Mouse (Mus musculus) embryonic facial prominence, embryonic 10.5 days (tissue): Measurements from ENCODE around the gene Oasl1. TPM values are rescaled to one million over a fixed set of nuclear protein-coding genes. Genes with fewer than 3 reads are reported as not detected.
"Not testable (repeated sequence)": the region's sequence is repeated elsewhere in the genome, so short reads cannot be mapped to it uniquely, and the experiment has no call there.

Experiments used
- DNase-seq: peaks from one replicate; pipeline ENCODE4 v3.0.0-alpha.2; 2017; ENCODE audit warnings: low spot score
- H3K27ac ChIP-seq: fragments of 300-500 bp; sonication (generic); replicated peaks from 2 replicates; pipeline ENCODE4 v1.5.1; 2016; ENCODE audit warnings: mild to moderate bottlenecking
- H3K27me3 ChIP-seq: fragments of 300-500 bp; sonication (generic); replicated peaks from 2 replicates; pipeline ENCODE4 v1.6.1; 2016; ENCODE audit warnings: low read depth, mild to moderate bottlenecking; ENCODE audit not compliant: poor library complexity, severe bottlenecking
- H3K36me3 ChIP-seq: fragments of 300-500 bp; sonication (generic); replicated peaks from 2 replicates; pipeline ENCODE4 v1.6.1; 2016; ENCODE audit warnings: mild to moderate bottlenecking, moderate library complexity
- H3K4me1 ChIP-seq: fragments of 300-500 bp; sonication (generic); 2 replicates; pipeline ENCODE4 v1.6.1; 2016
- H3K4me3 ChIP-seq: fragments of 300-500 bp; sonication (generic); 2 replicates; pipeline ENCODE4 v1.5.1; 2016; ENCODE audit warnings: mild to moderate bottlenecking, moderate library complexity
- H3K9me3 ChIP-seq: fragments of 300-500 bp; sonication (generic); 2 replicates; pipeline ENCODE4 v1.6.1; 2016; ENCODE audit warnings: mild to moderate bottlenecking
- WGBS: fragments of 180-500 bp; shearing (Covaris S2); methylation state at CpG from one replicate; pipeline ENCODE4 v1.1.7; 2016; 5-methylcytosine and 5-hydroxymethylcytosine counted together
- polyA plus RNA-seq: library from polyadenylated mRNA; unstranded; fragments of >200 nt; fragmentation: Nextera tagmentation; extraction: Ambion mirVana; gene quantifications from 2 replicates; pipeline ENCODE4 v1.2.1, GENCODE M21; 2016

Gene Oasl1
- polyA plus RNA-seq, 1 experiment from 2014 or later, result not detected

- no peaks in the 10 kb centered on the region for H3K36me3 ChIP-seq
- DNase-seq, result no peak
- 0 out of 2 replicates have a peak, but pooled peaks cover 3% of the 10 kb centered on the region for H3K9me3 ChIP-seq
- no peak overlapping the region for H3K27ac ChIP-seq
- H3K27me3 ChIP-seq, result no peaks in the 10 kb centered on the region
- peaks cover 20% of the 10 kb centered on the region for H3K4me1 ChIP-seq
- no peak overlapping the region for H3K4me3 ChIP-seq
- WGBS, result 38% methylated on average over 3 of the region's 3 CpGs
Observed at GRCm38 (mm10) chr5:114935838-114936237, 12.8 kb downstream of the Oasl1 start.

DNA sequence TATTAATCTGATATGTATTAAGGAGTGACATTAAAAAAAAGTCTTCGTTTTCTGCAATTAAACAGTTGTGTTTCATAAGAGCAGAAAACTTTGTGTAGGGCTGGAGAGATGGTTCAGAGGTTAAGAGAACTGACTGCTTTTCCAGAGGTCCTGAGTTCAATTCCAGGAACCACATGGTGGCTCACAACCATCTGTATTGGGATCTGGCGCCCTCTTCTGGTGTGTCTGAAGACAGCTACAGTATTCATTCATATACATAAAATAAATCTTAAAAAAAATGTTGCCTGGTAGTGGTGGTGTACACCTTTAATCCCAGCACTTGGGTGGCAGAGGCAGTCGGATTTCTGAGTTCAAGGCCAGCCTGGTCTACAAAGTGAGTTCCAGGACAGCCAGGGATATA, 18.1 kb downstream of the Oasl1 start:
- H3K27ac ChIP-seq, H3K9me3 ChIP-seq, H3K27me3 ChIP-seq, H3K36me3 ChIP-seq, DNase-seq: not testable (repeated sequence)
- Histone ChIP-seq H3K4me3 (peak overlapping the region; percentile 88; the same call in 1 of the 2 replicates), H3K4me1 (peaks cover 14% of the 10 kb centered on the region)
- WGBS, result 56% methylated on average over 3 of the region's 3 CpGs

DNA sequence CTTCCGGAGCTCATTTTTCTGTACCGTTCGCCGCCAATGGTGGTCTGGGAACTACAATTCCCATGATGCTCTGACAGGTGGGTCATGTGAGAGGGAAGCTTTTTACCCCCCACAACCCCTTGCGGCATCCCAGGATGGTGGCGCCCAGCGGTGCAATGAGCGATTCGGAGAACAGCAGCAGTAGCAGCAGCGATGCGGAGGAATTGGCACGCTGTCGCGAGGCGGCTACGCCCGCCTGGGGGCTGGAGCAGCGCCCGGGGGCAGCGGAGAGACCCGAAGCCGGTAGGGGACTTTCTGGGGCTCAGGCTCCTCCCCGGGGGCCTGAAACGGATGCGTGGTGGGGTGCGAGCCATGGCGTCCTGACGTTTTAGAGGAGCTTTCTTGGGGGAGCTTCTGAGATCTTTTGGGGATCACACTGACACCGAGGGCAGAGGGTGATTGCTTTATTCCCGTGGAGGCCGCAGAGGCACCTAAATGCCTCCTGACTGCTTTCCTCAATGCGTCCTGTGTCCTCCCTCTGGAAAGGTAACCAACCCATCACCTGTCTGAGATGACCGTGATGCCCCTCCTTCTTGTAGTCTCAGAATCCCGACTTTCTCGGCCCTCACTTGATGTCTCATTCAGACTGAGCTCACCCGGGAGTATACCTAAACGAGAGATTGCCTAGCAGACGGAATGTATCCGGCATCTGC, 19.2 kb downstream of the Oasl1 start, which contains the start of gene 2210016L21Rik:
Gene 2210016L21Rik (plus strand): TSS at position 85 of the 692 bp plus-strand sequence.
- WGBS, result 1% methylated on average over 39 of the region's 39 CpGs

GRCm38 (mm10) chr5:114942766-114943130, 19.7 kb downstream of the Oasl1 start:
- DNase-seq, result no peak
- H3K27me3 ChIP-seq, result no peaks in the 10 kb centered on the region
- 50% methylated on average over 4 of the region's 4 CpGs for WGBS
- H3K4me1 ChIP-seq, result peaks cover 9% of the 10 kb centered on the region
- 0 out of 2 replicates have a peak, but pooled peaks cover 3% of the 10 kb centered on the region for H3K9me3 ChIP-seq
- H3K27ac ChIP-seq, result peak overlapping the region; percentile 88
- H3K36me3 ChIP-seq, result peaks cover 26% of the 10 kb centered on the region
- H3K4me3 ChIP-seq, result peak overlapping the region; percentile 88

More for the DNA sequence above, 19.2 kb downstream of the Oasl1 start, which contains the start of gene 2210016L21Rik:
- Histone ChIP-seq H3K36me3 (peaks cover 20% of the 10 kb centered on the region), H3K27ac (peak within 1 kb of the TSS; percentile 88), H3K27me3 (no peaks in the 10 kb centered on the region), H3K9me3 (0 out of 2 replicates have a peak, but pooled peaks cover 3% of the 10 kb centered on the region), H3K4me1 (peaks cover 14% of the 10 kb centered on the region), H3K4me3 (peak within 1 kb of the TSS; percentile 88)
- DNase-seq, result peak; percentile 90

DNA sequence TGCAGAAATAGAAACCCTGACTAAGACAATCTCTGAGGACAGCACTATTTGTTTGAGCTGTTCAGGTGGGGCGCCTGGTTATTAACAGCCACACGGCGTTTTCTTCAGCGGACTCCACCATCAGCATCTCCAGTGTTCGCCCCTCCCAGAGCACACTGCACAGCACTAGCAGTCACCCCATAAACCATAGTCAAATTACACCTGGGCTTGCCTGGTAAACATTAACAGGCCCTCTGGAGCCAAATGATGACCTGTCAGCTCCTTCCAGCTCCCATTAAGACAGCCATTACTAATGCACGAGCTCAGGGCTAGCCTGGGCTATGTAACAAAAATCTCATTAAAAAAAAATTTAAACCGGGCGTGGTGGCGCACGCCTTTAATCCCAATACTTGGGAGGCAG, 22.0 kb downstream of the Oasl1 start:
- no peak for DNase-seq
- peaks cover 49% of the 10 kb centered on the region for H3K36me3 ChIP-seq
- no peaks in the 10 kb centered on the region for H3K9me3 ChIP-seq
- 97% methylated on average over 10 of the region's 10 CpGs for WGBS
- H3K27ac ChIP-seq, result no peak overlapping the region
- no peaks in the 10 kb centered on the region for H3K27me3 ChIP-seq
- peaks cover 16% of the 10 kb centered on the region for H3K4me1 ChIP-seq
- no peak overlapping the region for H3K4me3 ChIP-seq

DNA sequence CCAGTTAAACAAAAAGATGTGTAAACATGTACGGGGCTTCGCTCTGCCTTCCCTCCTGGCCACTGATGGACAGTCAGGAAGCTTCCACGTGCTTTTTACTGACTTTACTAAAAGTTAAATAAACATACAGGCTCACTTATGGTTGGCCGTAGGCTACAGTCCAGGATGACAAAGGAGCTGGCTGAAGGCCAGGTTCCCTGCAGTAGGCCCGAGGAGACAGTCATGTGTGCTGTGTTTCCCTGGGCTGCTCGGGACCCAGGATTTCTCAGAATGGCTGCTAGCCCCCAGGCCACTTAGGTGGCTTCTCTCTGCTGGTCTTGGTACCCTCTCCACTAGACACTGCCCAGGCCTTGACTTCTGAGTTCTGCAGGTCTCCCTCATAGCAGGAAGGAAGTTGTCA, 25.9 kb downstream of the Oasl1 start:
- no peak overlapping the region for H3K27ac ChIP-seq
- WGBS, result 82% methylated on average over 6 of the region's 6 CpGs
- no peak for DNase-seq
- no peaks in the 10 kb centered on the region for H3K9me3 ChIP-seq
- H3K27me3 ChIP-seq, result no peaks in the 10 kb centered on the region
- H3K36me3 ChIP-seq, result peaks cover 50% of the 10 kb centered on the region
- peaks cover 25% of the 10 kb centered on the region for H3K4me1 ChIP-seq
- no peak overlapping the region for H3K4me3 ChIP-seq

- Histone ChIP-seq H3K36me3 (peaks cover 50% of the 10 kb centered on the region), H3K27ac (no peak overlapping the region), H3K27me3 (no peaks in the 10 kb centered on the region), H3K9me3 (no peaks in the 10 kb centered on the region), H3K4me1 (peaks cover 25% of the 10 kb centered on the region), H3K4me3 (no peak overlapping the region)
- 72% methylated on average over 5 of the region's 5 CpGs for WGBS
- DNase-seq, result no peak
Observed at GRCm38 (mm10) chr5:114949316-114949715, 26.3 kb downstream of the Oasl1 start.

GRCm38 (mm10) chr5:114949812-114950211, 26.8 kb downstream of the Oasl1 start:
- Histone ChIP-seq H3K27me3 (no peaks in the 10 kb centered on the region), H3K27ac (no peak overlapping the region), H3K36me3 (peaks cover 50% of the 10 kb centered on the region), H3K4me3 (no peak overlapping the region), H3K4me1 (peaks cover 25% of the 10 kb centered on the region), H3K9me3 (no peaks in the 10 kb centered on the region)
- DNase-seq, result no peak
- 87% methylated on average over 9 of the region's 9 CpGs for WGBS

GRCm38 (mm10) chr5:114950669-114951068, 27.6 kb downstream of the Oasl1 start:
- Histone ChIP-seq H3K4me1 (peaks cover 25% of the 10 kb centered on the region), H3K9me3 (no peaks in the 10 kb centered on the region), H3K27ac (no peak overlapping the region; the same call in 1 of the 2 replicates), H3K27me3 (no peaks in the 10 kb centered on the region), H3K4me3 (no peak overlapping the region), H3K36me3 (peaks cover 45% of the 10 kb centered on the region)
- WGBS, result 68% methylated on average over 12 of the region's 12 CpGs
- DNase-seq, result no peak

GRCm38 (mm10) chr5:114951279-114951880, 28.3 kb downstream of the Oasl1 start:
- WGBS, result 89% methylated on average over 21 of the region's 21 CpGs
- Histone ChIP-seq H3K27ac (no peak overlapping the region; the same call in 1 of the 2 replicates), H3K4me1 (peaks cover 25% of the 10 kb centered on the region), H3K4me3 (no peak overlapping the region), H3K27me3 (no peaks in the 10 kb centered on the region), H3K36me3 (peaks cover 38% of the 10 kb centered on the region), H3K9me3 (no peaks in the 10 kb centered on the region)
- no peak for DNase-seq

GRCm38 (mm10) chr5:114953326-114953725, 30.3 kb downstream of the Oasl1 start:
- Histone ChIP-seq H3K27me3 (no peaks in the 10 kb centered on the region), H3K4me3 (no peak overlapping the region), H3K9me3 (no peaks in the 10 kb centered on the region), H3K27ac (no peak overlapping the region), H3K36me3 (peaks cover 19% of the 10 kb centered on the region), H3K4me1 (peaks cover 25% of the 10 kb centered on the region)
- WGBS, result 88% methylated on average over 14 of the region's 14 CpGs
- DNase-seq, result no peak

DNA sequence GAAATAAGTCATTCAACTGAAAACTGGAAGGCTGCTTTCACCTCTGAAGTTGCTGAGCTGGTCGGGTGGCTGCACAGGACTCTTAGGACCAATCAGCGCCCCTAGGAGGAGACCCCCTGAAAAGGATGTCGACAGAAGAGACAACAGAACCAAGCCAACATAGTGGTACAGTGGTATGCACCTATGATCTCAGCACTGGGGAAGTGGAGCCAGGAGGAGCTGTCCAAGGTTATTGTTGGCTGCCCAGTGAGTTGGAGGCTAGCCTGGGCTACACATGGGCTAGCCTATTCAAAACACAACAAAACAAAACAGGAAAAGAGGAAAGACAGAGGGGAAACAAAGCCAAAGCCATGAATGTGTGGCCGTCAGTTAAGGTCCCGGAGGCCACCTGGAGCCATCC, 35.0 kb downstream of the Oasl1 start:
- H3K27ac ChIP-seq, result no peak overlapping the region
- H3K4me1 ChIP-seq, result peaks cover 12% of the 10 kb centered on the region
- no peaks in the 10 kb centered on the region for H3K9me3 ChIP-seq
- no peak overlapping the region for H3K4me3 ChIP-seq
- no peak for DNase-seq
- 86% methylated on average over 5 of the region's 5 CpGs for WGBS
- no peaks in the 10 kb centered on the region for H3K36me3 ChIP-seq
- no peaks in the 10 kb centered on the region for H3K27me3 ChIP-seq
